Mouse (Mus musculus): ENCODE data around the gene Bcl2. TPM values are rescaled to one million over a fixed set of nuclear protein-coding genes. Genes with fewer than 3 reads are reported as not detected.

Gene Bcl2
- polyA plus RNA-seq, 1 experiment from 2014 or later, result 18.1 TPM

- no peak overlapping the region for H3K4me2 ChIP-seq (replicated peaks)
- 73% methylated on average over 2 of the region's 2 CpGs for WGBS
- no peaks in the 10 kb centered on the region for H3K9me3 ChIP-seq
- no peaks in the 10 kb centered on the region for H3K36me3 ChIP-seq
- H3K27ac ChIP-seq, result no peak overlapping the region
- H3K27me3 ChIP-seq, result no peaks in the 10 kb centered on the region
- no peak overlapping the region for H3K9ac ChIP-seq
- H3K4me1 ChIP-seq, result peaks cover 8% of the 10 kb centered on the region; the same call in 1 of the 2 replicates
- H3K4me3 ChIP-seq, result no peak overlapping the region
- no peak for ATAC-seq (ENCODE audit: insufficient number of reproducible peaks, insufficient read depth, low FRiP score, low TSS enrichment)
These were observed 132.3 kb downstream of the Bcl2 start for GRCm38 (mm10) chr1:106581812-106582211.

- H3K4me2 ChIP-seq (replicated peaks), result no peak overlapping the region
- no peak overlapping the region for H3K9ac ChIP-seq
- WGBS, result 79% methylated on average over 1 of the region's 1 CpGs
- no peak overlapping the region for H3K27ac ChIP-seq
- no peak overlapping the region for H3K4me3 ChIP-seq
- H3K4me1 ChIP-seq, result peaks cover 8% of the 10 kb centered on the region; the same call in 1 of the 2 replicates
- ATAC-seq (ENCODE audit: insufficient number of reproducible peaks, insufficient read depth, low FRiP score, low TSS enrichment), result no peak
- no peaks in the 10 kb centered on the region for H3K36me3 ChIP-seq
- H3K27me3 ChIP-seq, result no peaks in the 10 kb centered on the region
- no peaks in the 10 kb centered on the region for H3K9me3 ChIP-seq
These were observed 134.3 kb downstream of the Bcl2 start for GRCm38 (mm10) chr1:106579768-106580167.

- peaks cover 5% of the 10 kb centered on the region; the same call in 1 of the 2 replicates for H3K4me1 ChIP-seq
- no peak overlapping the region for H3K9ac ChIP-seq
- no peaks in the 10 kb centered on the region for H3K36me3 ChIP-seq
- H3K9me3 ChIP-seq, result no peaks in the 10 kb centered on the region
- H3K27ac ChIP-seq, result no peak overlapping the region
- no peak overlapping the region for H3K4me3 ChIP-seq
- WGBS, result 65% methylated on average over 2 of the region's 2 CpGs
- no peaks in the 10 kb centered on the region for H3K27me3 ChIP-seq
- no peak overlapping the region for H3K4me2 ChIP-seq (replicated peaks)
- ATAC-seq (ENCODE audit: insufficient number of reproducible peaks, insufficient read depth, low FRiP score, low TSS enrichment), result no peak
These were observed 141.6 kb downstream of the Bcl2 start for GRCm38 (mm10) chr1:106572506-106572905.

- Histone ChIP-seq H3K36me3 (no peaks in the 10 kb centered on the region), H3K27ac (no peak overlapping the region), H3K27me3 (no peaks in the 10 kb centered on the region), H3K4me2 (replicated peaks) (no peak overlapping the region), H3K9me3 (no peaks in the 10 kb centered on the region), H3K9ac (no peak overlapping the region), H3K4me3 (no peak overlapping the region), H3K4me1 (peaks cover 5% of the 10 kb centered on the region; the same call in 1 of the 2 replicates)
- no peak for ATAC-seq (ENCODE audit: insufficient number of reproducible peaks, insufficient read depth, low FRiP score, low TSS enrichment)
- 95% methylated on average over 1 of the region's 1 CpGs for WGBS
These were observed 143.2 kb downstream of the Bcl2 start for GRCm38 (mm10) chr1:106570870-106571269.

GRCm38 (mm10) chr1:106570366-106570765, 143.7 kb downstream of the Bcl2 start:
- WGBS, result 73% methylated on average over 6 of the region's 6 CpGs
- peaks cover 5% of the 10 kb centered on the region; the same call in 1 of the 2 replicates for H3K4me1 ChIP-seq
- H3K9ac ChIP-seq, result no peak overlapping the region
- H3K27me3 ChIP-seq, result no peaks in the 10 kb centered on the region
- no peaks in the 10 kb centered on the region for H3K9me3 ChIP-seq
- ATAC-seq (ENCODE audit: insufficient number of reproducible peaks, insufficient read depth, low FRiP score, low TSS enrichment), result no peak
- no peak overlapping the region for H3K4me3 ChIP-seq
- no peak overlapping the region for H3K27ac ChIP-seq
- no peaks in the 10 kb centered on the region for H3K36me3 ChIP-seq
- no peak overlapping the region for H3K4me2 ChIP-seq (replicated peaks)

- Histone ChIP-seq H3K4me2 (replicated peaks) (no peak overlapping the region), H3K27ac (no peak overlapping the region), H3K36me3 (no peaks in the 10 kb centered on the region), H3K9ac (no peak overlapping the region), H3K9me3 (no peaks in the 10 kb centered on the region), H3K27me3 (no peaks in the 10 kb centered on the region), H3K4me3 (no peak overlapping the region), H3K4me1 (peaks cover 5% of the 10 kb centered on the region; the same call in 1 of the 2 replicates)
- 89% methylated on average over 6 of the region's 6 CpGs for WGBS
- no peak for ATAC-seq (ENCODE audit: insufficient number of reproducible peaks, insufficient read depth, low FRiP score, low TSS enrichment)
These were observed 144.4 kb downstream of the Bcl2 start for GRCm38 (mm10) chr1:106569674-106570073.

- no peaks in the 10 kb centered on the region for H3K27me3 ChIP-seq
- H3K4me2 ChIP-seq (replicated peaks), result no peak overlapping the region
These were observed 145.2 kb downstream of the Bcl2 start for GRCm38 (mm10) chr1:106568868-106569267.

GRCm38 (mm10) chr1:106567506-106567905, 146.6 kb downstream of the Bcl2 start:
- no peak for ATAC-seq (ENCODE audit: insufficient number of reproducible peaks, insufficient read depth, low FRiP score, low TSS enrichment)
- Histone ChIP-seq H3K4me3 (no peak overlapping the region), H3K4me2 (replicated peaks) (no peak overlapping the region), H3K9ac (no peak overlapping the region), H3K27me3 (no peaks in the 10 kb centered on the region), H3K9me3 (no peaks in the 10 kb centered on the region), H3K4me1 (peaks cover 5% of the 10 kb centered on the region; the same call in 1 of the 2 replicates), H3K27ac (no peak overlapping the region), H3K36me3 (no peaks in the 10 kb centered on the region)
- WGBS, result 67% methylated on average over 5 of the region's 5 CpGs

More at GRCm38 (mm10) chr1:106568868-106569267, 145.2 kb downstream of the Bcl2 start:
- Histone ChIP-seq H3K36me3 (no peaks in the 10 kb centered on the region), H3K4me3 (no peak overlapping the region), H3K27ac (no peak overlapping the region), H3K9ac (no peak overlapping the region), H3K9me3 (no peaks in the 10 kb centered on the region), H3K4me1 (peaks cover 5% of the 10 kb centered on the region; the same call in 1 of the 2 replicates)
- 71% methylated on average over 3 of the region's 3 CpGs for WGBS
- ATAC-seq (ENCODE audit: insufficient number of reproducible peaks, insufficient read depth, low FRiP score, low TSS enrichment), result no peak

- ATAC-seq (ENCODE audit: insufficient number of reproducible peaks, insufficient read depth, low FRiP score, low TSS enrichment), result no peak
- H3K36me3 ChIP-seq, result no peaks in the 10 kb centered on the region
- 70% methylated on average over 6 of the region's 6 CpGs for WGBS
- H3K27ac ChIP-seq, result no peak overlapping the region; the same call in 1 of the 2 replicates
- no peak overlapping the region for H3K4me3 ChIP-seq
- no peak overlapping the region for H3K4me2 ChIP-seq (replicated peaks)
- H3K9ac ChIP-seq, result no peak overlapping the region
- peaks cover 7% of the 10 kb centered on the region; the same call in 1 of the 2 replicates for H3K4me1 ChIP-seq
- no peaks in the 10 kb centered on the region for H3K27me3 ChIP-seq
- H3K9me3 ChIP-seq, result no peaks in the 10 kb centered on the region
These were observed 147.7 kb downstream of the Bcl2 start for GRCm38 (mm10) chr1:106566120-106567086.

- H3K36me3 ChIP-seq, result no peaks in the 10 kb centered on the region
- ATAC-seq (ENCODE audit: insufficient number of reproducible peaks, insufficient read depth, low FRiP score, low TSS enrichment), result no peak
- H3K27ac ChIP-seq, result no peak overlapping the region; the same call in 1 of the 2 replicates
- no peaks in the 10 kb centered on the region for H3K27me3 ChIP-seq
- peaks cover 13% of the 10 kb centered on the region; the same call in 1 of the 2 replicates for H3K4me1 ChIP-seq
- H3K4me3 ChIP-seq, result no peak overlapping the region
- H3K9me3 ChIP-seq, result no peaks in the 10 kb centered on the region
- H3K9ac ChIP-seq, result no peak overlapping the region
- H3K4me2 ChIP-seq (replicated peaks), result no peak overlapping the region
- 59% methylated on average over 4 of the region's 4 CpGs for WGBS
These were observed 148.8 kb downstream of the Bcl2 start for GRCm38 (mm10) chr1:106565238-106565637.

- H3K36me3 ChIP-seq, result no peaks in the 10 kb centered on the region
- H3K27ac ChIP-seq, result no peak overlapping the region
- H3K4me3 ChIP-seq, result no peak overlapping the region
- WGBS, result 57% methylated on average over 1 of the region's 1 CpGs
- H3K27me3 ChIP-seq, result no peaks in the 10 kb centered on the region
- peaks cover 7% of the 10 kb centered on the region; the same call in 1 of the 2 replicates for H3K4me1 ChIP-seq
- H3K9ac ChIP-seq, result no peak overlapping the region
- H3K4me2 ChIP-seq (replicated peaks), result no peak overlapping the region
- ATAC-seq (ENCODE audit: insufficient number of reproducible peaks, insufficient read depth, low FRiP score, low TSS enrichment), result no peak
- no peaks in the 10 kb centered on the region for H3K9me3 ChIP-seq
These were observed 149.6 kb downstream of the Bcl2 start for GRCm38 (mm10) chr1:106564436-106564835.

- H3K9ac ChIP-seq, result no peak overlapping the region
These were observed 151.3 kb downstream of the Bcl2 start for GRCm38 (mm10) chr1:106562751-106563150.

More at GRCm38 (mm10) chr1:106562751-106563150, 151.3 kb downstream of the Bcl2 start:
- Histone ChIP-seq H3K36me3 (no peaks in the 10 kb centered on the region), H3K4me2 (replicated peaks) (no peak overlapping the region), H3K27ac (no peak overlapping the region), H3K9me3 (no peaks in the 10 kb centered on the region), H3K27me3 (no peaks in the 10 kb centered on the region), H3K4me3 (no peak overlapping the region), H3K4me1 (peaks cover 7% of the 10 kb centered on the region; the same call in 1 of the 2 replicates)
- 89% methylated on average over 3 of the region's 3 CpGs for WGBS
- no peak for ATAC-seq (ENCODE audit: insufficient number of reproducible peaks, insufficient read depth, low FRiP score, low TSS enrichment)

Measured in embryonic facial prominence, embryonic 12.5 days (tissue).